In the genomic region with DNA sequence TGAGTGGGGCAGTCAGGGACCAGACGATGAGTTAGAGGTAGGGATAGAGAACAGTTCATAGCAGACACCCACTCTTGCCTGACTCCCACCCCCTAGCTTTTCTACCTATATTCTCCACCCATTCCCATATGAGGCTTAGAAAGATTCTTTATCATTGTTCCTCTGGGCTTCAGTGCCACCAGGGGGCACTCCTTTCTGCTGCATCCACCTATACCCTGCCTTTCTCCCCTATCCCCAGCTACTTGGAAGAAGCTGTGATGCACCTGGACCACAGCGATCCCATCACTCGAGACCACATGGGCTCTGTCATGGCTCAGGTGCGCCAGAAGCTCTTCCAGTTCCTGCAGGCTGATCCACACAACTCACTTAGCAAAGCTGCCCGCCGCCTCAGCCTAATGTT, we compare ENCODE assay signal across 10 mouse cellular contexts. TPM values are rescaled to one million over a fixed set of nuclear protein-coding genes. Genes with fewer than 3 reads are reported as not detected.
DNase-seq lines count a peak whose midpoint lies in the region; ATAC-seq and TF ChIP-seq lines count a peak whose summit lies in the region.
"Had no signal": no experiment of that assay in that cellular context is flagged by ENCODE, and none has a peak within 500 bp of the region (broad histone marks: within the 10 kb centered on the region; RNA-seq: fewer than 3 reads in every experiment).

No protein-coding gene starts in this region.

- H3K27ac ChIP-seq in forebrain, embryonic 12.5 days = no peak overlapping the region
- H3K27ac ChIP-seq in forebrain, embryonic 13.5 days = no peak overlapping the region
- no peak overlapping the region for H3K27ac ChIP-seq in midbrain, embryonic 11.5 days (ENCODE audit: low read depth, low read length)
- no peak overlapping the region for H3K27ac ChIP-seq in midbrain, embryonic 16.5 days (ENCODE audit: low read length)
- H3K27ac ChIP-seq in midbrain, postnatal 0 days (ENCODE audit: low read depth, low read length) = no peak overlapping the region
- H3K27ac ChIP-seq: heart, embryonic 15.5 days; macrophage had no signal

- no peaks in the 10 kb centered on the region for H3K27me3 ChIP-seq in forebrain, embryonic 12.5 days
- no peaks in the 10 kb centered on the region for H3K27me3 ChIP-seq in forebrain, embryonic 13.5 days
- no peaks in the 10 kb centered on the region for H3K27me3 ChIP-seq in midbrain, embryonic 11.5 days (ENCODE audit: control insufficient read depth, insufficient read depth, low read length)
- no peaks in the 10 kb centered on the region for H3K27me3 ChIP-seq in midbrain, embryonic 16.5 days (ENCODE audit: control insufficient read depth, insufficient read depth, low read depth, low read length)
- no peaks in the 10 kb centered on the region for H3K27me3 ChIP-seq in midbrain, postnatal 0 days (ENCODE audit: insufficient read depth, low read length)
- H3K27me3 ChIP-seq: heart, embryonic 15.5 days had no signal

- peaks cover 64% of the 10 kb centered on the region for H3K36me3 ChIP-seq in forebrain, embryonic 12.5 days (replicated peaks)
- H3K36me3 ChIP-seq in forebrain, embryonic 13.5 days (ENCODE audit: poor library complexity, severe bottlenecking) = peaks cover 58% of the 10 kb centered on the region
- H3K36me3 ChIP-seq in midbrain, embryonic 11.5 days (ENCODE audit: control insufficient read depth, insufficient read depth, low read length) = peaks cover 31% of the 10 kb centered on the region
- peaks cover 39% of the 10 kb centered on the region for H3K36me3 ChIP-seq in midbrain, embryonic 16.5 days (ENCODE audit: control insufficient read depth, insufficient read depth, low read length)
- peaks cover 60% of the 10 kb centered on the region for H3K36me3 ChIP-seq in midbrain, postnatal 0 days (ENCODE audit: insufficient read depth, low read length)

- peaks cover 10% of the 10 kb centered on the region for H3K4me1 ChIP-seq in forebrain, embryonic 12.5 days
- peaks cover 9% of the 10 kb centered on the region for H3K4me1 ChIP-seq in forebrain, embryonic 13.5 days
- H3K4me1 ChIP-seq in midbrain, embryonic 11.5 days (ENCODE audit: control insufficient read depth, insufficient read depth, low read length) = 0 out of 2 replicates have a peak, but pooled peaks cover 2% of the 10 kb centered on the region
- peaks cover 5% of the 10 kb centered on the region; the same call in 1 of the 2 replicates for H3K4me1 ChIP-seq in midbrain, embryonic 16.5 days (ENCODE audit: control insufficient read depth, insufficient read depth, low read length)
- H3K4me1 ChIP-seq in midbrain, postnatal 0 days (ENCODE audit: insufficient read depth, low read length) = no peaks in the 10 kb centered on the region

- TF ChIP-seq CTCF in midbrain, postnatal 0 days (IDR thresholded peaks at IDR 0.05) = peak; percentile 69

- H3K4me2 ChIP-seq in forebrain, embryonic 12.5 days = no peak overlapping the region
- no peak overlapping the region for H3K4me2 ChIP-seq in forebrain, embryonic 13.5 days
- no peak overlapping the region for H3K4me2 ChIP-seq in midbrain, embryonic 11.5 days
- no peak overlapping the region for H3K4me2 ChIP-seq in midbrain, embryonic 16.5 days (ENCODE audit: low read length)
- no peak overlapping the region for H3K4me2 ChIP-seq in midbrain, postnatal 0 days (ENCODE audit: low read depth, low read length, poor library complexity, severe bottlenecking)
- H3K4me2 ChIP-seq: heart, embryonic 15.5 days had no signal

- ATAC-seq in forebrain, embryonic 12.5 days (ENCODE audit: low FRiP score) = 0 out of 2 replicates have a peak, but pooled peaks have one; percentile 45
- no peak for ATAC-seq in forebrain, embryonic 13.5 days
- peak; percentile 36; the same call in 1 of the 2 replicates for ATAC-seq in midbrain, embryonic 11.5 days (ENCODE audit: low FRiP score)
- ATAC-seq in midbrain, embryonic 16.5 days = no peak
- ATAC-seq in midbrain, postnatal 0 days (ENCODE audit: low FRiP score) = no peak

- no peak for DNase-seq in midbrain, embryonic 11.5 days (ENCODE audit: low spot score, missing footprints)
- peak; percentile 27 for DNase-seq in adrenal gland, postnatal 25 days
- peak; percentile 6 for DNase-seq in midbrain, postnatal 0 days (ENCODE audit: low spot score)
- DNase-seq in urinary bladder, adult 2 months (ENCODE audit: low spot score) = no peak
- no peak for DNase-seq in gastrocnemius, postnatal 25 days

- H3K4me3 ChIP-seq in forebrain, embryonic 12.5 days (replicated peaks) = no peak overlapping the region
- no peak overlapping the region for H3K4me3 ChIP-seq in forebrain, embryonic 13.5 days
- no peak overlapping the region for H3K4me3 ChIP-seq in midbrain, embryonic 11.5 days (ENCODE audit: low read depth, low read length)
- no peak overlapping the region for H3K4me3 ChIP-seq in midbrain, embryonic 16.5 days (ENCODE audit: low read depth, low read length)
- H3K4me3 ChIP-seq in midbrain, postnatal 0 days (ENCODE audit: low read depth, low read length) = no peak overlapping the region
- H3K4me3 ChIP-seq: heart, embryonic 15.5 days had no signal

- 91% methylated on average over 6 of the region's 6 CpGs for WGBS in forebrain, embryonic 12.5 days
- WGBS in forebrain, embryonic 13.5 days = 85% methylated on average over 6 of the region's 6 CpGs
- 88% methylated on average over 6 of the region's 6 CpGs for WGBS in midbrain, embryonic 11.5 days
- WGBS in midbrain, embryonic 16.5 days = 87% methylated on average over 6 of the region's 6 CpGs
- WGBS in midbrain, postnatal 0 days = 89% methylated on average over 6 of the region's 6 CpGs

- H3K9ac ChIP-seq in forebrain, embryonic 12.5 days = no peak overlapping the region
- H3K9ac ChIP-seq in forebrain, embryonic 13.5 days = no peak overlapping the region
- H3K9ac ChIP-seq in midbrain, embryonic 11.5 days (ENCODE audit: low read length) = no peak overlapping the region
- no peak overlapping the region for H3K9ac ChIP-seq in midbrain, embryonic 16.5 days (ENCODE audit: low read depth, low read length)
- no peak overlapping the region for H3K9ac ChIP-seq in midbrain, postnatal 0 days (replicated peaks; ENCODE audit: low read length, poor library complexity, severe bottlenecking)
- H3K9ac ChIP-seq: heart, embryonic 15.5 days had no signal

- H3K9me3 ChIP-seq in forebrain, embryonic 12.5 days = no peaks in the 10 kb centered on the region
- no peaks in the 10 kb centered on the region for H3K9me3 ChIP-seq in forebrain, embryonic 13.5 days (replicated peaks)
- no peaks in the 10 kb centered on the region for H3K9me3 ChIP-seq in midbrain, embryonic 11.5 days (ENCODE audit: control insufficient read depth, low read length)
- H3K9me3 ChIP-seq in midbrain, embryonic 16.5 days (replicated peaks; ENCODE audit: control insufficient read depth, low read length, poor library complexity, severe bottlenecking) = no peaks in the 10 kb centered on the region
- no peaks in the 10 kb centered on the region for H3K9me3 ChIP-seq in midbrain, postnatal 0 days (ENCODE audit: low read length)
- H3K9me3 ChIP-seq: heart, embryonic 15.5 days had no signal

RNA-seq across cellular contexts. Expression of a gene that starts 0.9 kb away (rescaled TPM):
- polyA plus RNA-seq in forebrain, embryonic 12.5 days (2016; fragmentation: Nextera tagmentation; extraction: Ambion mirVana) = 0.70 TPM in 1 of 2 replicates, not detected in the other
- polyA plus RNA-seq in forebrain, embryonic 13.5 days (2015; fragmentation: Nextera tagmentation; extraction: Ambion mirVana) = 0.50 and 0.84 TPM in 2 replicates
- 0.29 and 0.40 TPM in 2 replicates for polyA plus RNA-seq in midbrain, embryonic 11.5 days (2014; fragmentation: Nextera tagmentation; extraction: Ambion mirVana)
- polyA plus RNA-seq in midbrain, embryonic 16.5 days (2015; fragmentation: Nextera tagmentation; extraction: Ambion mirVana) = 0.53 TPM in 1 of 2 replicates, not detected in the other
- 1.9 TPM in 1 of 2 replicates, not detected in the other for total RNA-seq in adrenal gland, postnatal 25 days (2021)
- total RNA-seq in midbrain, postnatal 0 days (2014; rRNA removed) = 1.3 and 1.9 TPM in 2 replicates
- polyA plus RNA-seq in midbrain, postnatal 0 days (2015; fragmentation: Nextera tagmentation; extraction: Ambion mirVana) = 1.3 TPM in 2 replicates
- polyA plus RNA-seq in urinary bladder, adult 2 months (2012; rRNA removed) = 1.9 and 2.0 TPM in 2 replicates
- total RNA-seq in gastrocnemius, postnatal 25 days (2021) = not detected
- polyA plus RNA-seq: macrophage had no signal

RNA-seq across cellular contexts. Expression of a gene that starts 7.8 kb away (rescaled TPM):
- polyA plus RNA-seq in forebrain, embryonic 12.5 days (2016; fragmentation: Nextera tagmentation; extraction: Ambion mirVana) = 18.0 and 18.3 TPM in 2 replicates
- 12.8 and 14.4 TPM in 2 replicates for polyA plus RNA-seq in forebrain, embryonic 13.5 days (2015; fragmentation: Nextera tagmentation; extraction: Ambion mirVana)
- 11.2 and 13.6 TPM in 2 replicates for polyA plus RNA-seq in midbrain, embryonic 11.5 days (2014; fragmentation: Nextera tagmentation; extraction: Ambion mirVana)
- 10.6 and 10.8 TPM in 2 replicates for polyA plus RNA-seq in midbrain, embryonic 16.5 days (2015; fragmentation: Nextera tagmentation; extraction: Ambion mirVana)
- total RNA-seq in adrenal gland, postnatal 25 days (2021) = 32.3 and 38.1 TPM in 2 replicates
- total RNA-seq in midbrain, postnatal 0 days (2014; rRNA removed) = 23.2 and 23.9 TPM in 2 replicates
- polyA plus RNA-seq in midbrain, postnatal 0 days (2015; fragmentation: Nextera tagmentation; extraction: Ambion mirVana) = 8.7 and 11.9 TPM in 2 replicates
- polyA plus RNA-seq in urinary bladder, adult 2 months (2012; rRNA removed) = 30.0 and 32.6 TPM in 2 replicates
- total RNA-seq in gastrocnemius, postnatal 25 days (2021) = 10 to 100 TPM in 1 of 2 experiments, 1 to 10 TPM in 1; 10.0 to 10.7 TPM

RNA-seq across cellular contexts. Expression of a gene that starts 11.8 kb away (rescaled TPM):
- polyA plus RNA-seq in forebrain, embryonic 12.5 days (2016; fragmentation: Nextera tagmentation; extraction: Ambion mirVana) = 67.4 and 72.2 TPM in 2 replicates
- 46.4 and 56.9 TPM in 2 replicates for polyA plus RNA-seq in forebrain, embryonic 13.5 days (2015; fragmentation: Nextera tagmentation; extraction: Ambion mirVana)
- 35.6 TPM in 2 replicates for polyA plus RNA-seq in midbrain, embryonic 11.5 days (2014; fragmentation: Nextera tagmentation; extraction: Ambion mirVana)
- polyA plus RNA-seq in midbrain, embryonic 16.5 days (2015; fragmentation: Nextera tagmentation; extraction: Ambion mirVana) = 55.5 and 56.9 TPM in 2 replicates
- total RNA-seq in adrenal gland, postnatal 25 days (2021) = 33.5 and 38.6 TPM in 2 replicates
- total RNA-seq in midbrain, postnatal 0 days (2014; rRNA removed) = 100 and 125 TPM in 2 replicates
- polyA plus RNA-seq in midbrain, postnatal 0 days (2015; fragmentation: Nextera tagmentation; extraction: Ambion mirVana) = 45.2 and 45.4 TPM in 2 replicates
- polyA plus RNA-seq in urinary bladder, adult 2 months (2012; rRNA removed) = 38.1 and 44.6 TPM in 2 replicates
- 10 to 100 TPM; 17.5 to 18.4 TPM for total RNA-seq in gastrocnemius, postnatal 25 days (2021)

RNA-seq across cellular contexts. Expression of a gene that starts 32.1 kb away (rescaled TPM):
- polyA plus RNA-seq in forebrain, embryonic 12.5 days (2016; fragmentation: Nextera tagmentation; extraction: Ambion mirVana) = 275 and 317 TPM in 2 replicates
- polyA plus RNA-seq in forebrain, embryonic 13.5 days (2015; fragmentation: Nextera tagmentation; extraction: Ambion mirVana) = 254 and 295 TPM in 2 replicates
- polyA plus RNA-seq in midbrain, embryonic 11.5 days (2014; fragmentation: Nextera tagmentation; extraction: Ambion mirVana) = 300 and 367 TPM in 2 replicates
- 146 and 153 TPM in 2 replicates for polyA plus RNA-seq in midbrain, embryonic 16.5 days (2015; fragmentation: Nextera tagmentation; extraction: Ambion mirVana)
- total RNA-seq in adrenal gland, postnatal 25 days (2021) = 36.3 and 56.0 TPM in 2 replicates
- total RNA-seq in midbrain, postnatal 0 days (2014; rRNA removed) = 60.7 and 65.2 TPM in 2 replicates
- 109 and 137 TPM in 2 replicates for polyA plus RNA-seq in midbrain, postnatal 0 days (2015; fragmentation: Nextera tagmentation; extraction: Ambion mirVana)
- 79.8 and 95.3 TPM in 2 replicates for polyA plus RNA-seq in urinary bladder, adult 2 months (2012; rRNA removed)
- total RNA-seq in gastrocnemius, postnatal 25 days (2021) = 10 to 100 TPM; 47.7 to 79.5 TPM

RNA-seq across cellular contexts. Expression of a gene that starts 37.5 kb away (rescaled TPM):
- polyA plus RNA-seq in forebrain, embryonic 12.5 days (2016; fragmentation: Nextera tagmentation; extraction: Ambion mirVana) = 80.4 and 81.9 TPM in 2 replicates
- 65.9 and 68.3 TPM in 2 replicates for polyA plus RNA-seq in forebrain, embryonic 13.5 days (2015; fragmentation: Nextera tagmentation; extraction: Ambion mirVana)
- 66.5 and 70.5 TPM in 2 replicates for polyA plus RNA-seq in midbrain, embryonic 11.5 days (2014; fragmentation: Nextera tagmentation; extraction: Ambion mirVana)
- 50.6 and 53.4 TPM in 2 replicates for polyA plus RNA-seq in midbrain, embryonic 16.5 days (2015; fragmentation: Nextera tagmentation; extraction: Ambion mirVana)
- 38.0 and 40.1 TPM in 2 replicates for total RNA-seq in adrenal gland, postnatal 25 days (2021)
- total RNA-seq in midbrain, postnatal 0 days (2014; rRNA removed) = 52.0 and 80.1 TPM in 2 replicates
- 40.1 and 42.9 TPM in 2 replicates for polyA plus RNA-seq in midbrain, postnatal 0 days (2015; fragmentation: Nextera tagmentation; extraction: Ambion mirVana)
- 42.2 and 44.4 TPM in 2 replicates for polyA plus RNA-seq in urinary bladder, adult 2 months (2012; rRNA removed)
- total RNA-seq in gastrocnemius, postnatal 25 days (2021) = 10 to 100 TPM; 19.3 to 19.5 TPM

Comparison
In these comparisons a context has a peak if more than half of its experiments do, and no peak if none do; other contexts are left out.
1. ATAC-seq: peak in forebrain, embryonic 12.5 days (single experiment) and midbrain, embryonic 11.5 days (single experiment); none in forebrain, embryonic 13.5 days (single experiment), midbrain, embryonic 16.5 days (single experiment) and midbrain, postnatal 0 days (single experiment).
2. DNase-seq: peak in adrenal gland, postnatal 25 days (single experiment) and midbrain, postnatal 0 days (single experiment); none in midbrain, embryonic 11.5 days (single experiment), urinary bladder, adult 2 months (single experiment) and gastrocnemius, postnatal 25 days (single experiment).